Comparison of ENCODE assay signal across 23 mouse cellular contexts in genomic region chr5:118623797-118624196, GRCm38 (mm10).
DNase-seq lines count a peak whose midpoint lies in the region; ATAC-seq and TF ChIP-seq lines count a peak whose summit lies in the region.
"Had no signal": no experiment of that assay in that cellular context is flagged by ENCODE, and none has a peak within 500 bp of the region (broad histone marks: within the 10 kb centered on the region; RNA-seq: fewer than 3 reads in every experiment).

No protein-coding gene starts in this region.

- H3K36me3 ChIP-seq in lung, postnatal 0 days (ENCODE audit: insufficient read depth, low read length) = no peaks in the 10 kb centered on the region
- H3K36me3 ChIP-seq in forebrain, embryonic 10.5 days (replicated peaks) = no peaks in the 10 kb centered on the region
- H3K36me3 ChIP-seq: embryonic facial prominence, embryonic 13.5 days; heart, embryonic 10.5 days; hindbrain, embryonic 12.5 days had no signal

- TF ChIP-seq EP300 in lung, postnatal 0 days (IDR thresholded peaks at IDR 0.05) = no peak

- H3K9me3 ChIP-seq in lung, postnatal 0 days (ENCODE audit: low read length) = no peaks in the 10 kb centered on the region
- no peaks in the 10 kb centered on the region for H3K9me3 ChIP-seq in forebrain, embryonic 10.5 days
- H3K9me3 ChIP-seq: embryonic facial prominence, embryonic 13.5 days; heart, embryonic 10.5 days; hindbrain, embryonic 12.5 days had no signal

- no peaks in the 10 kb centered on the region for H3K27me3 ChIP-seq in lung, postnatal 0 days (replicated peaks; ENCODE audit: insufficient read depth, low read length)
- H3K27me3 ChIP-seq in forebrain, embryonic 10.5 days (ENCODE audit: poor library complexity, severe bottlenecking) = no peaks in the 10 kb centered on the region
- H3K27me3 ChIP-seq: embryonic facial prominence, embryonic 13.5 days; hindbrain, embryonic 12.5 days had no signal

- H3K27ac ChIP-seq in lung, postnatal 0 days (ENCODE audit: low read length) = no peak overlapping the region
- H3K27ac ChIP-seq in forebrain, embryonic 10.5 days = no peak overlapping the region
- H3K27ac ChIP-seq: embryonic facial prominence, embryonic 13.5 days; gastrocnemius, adult 2 months; heart, embryonic 10.5 days; hindbrain, embryonic 12.5 days had no signal

- no peak overlapping the region for H3K4me2 ChIP-seq in lung, postnatal 0 days (replicated peaks; ENCODE audit: low read depth, low read length)
- H3K4me2 ChIP-seq: embryonic facial prominence, embryonic 13.5 days; hindbrain, embryonic 12.5 days had no signal

- no peak for TF ChIP-seq CTCF in lung, postnatal 0 days (IDR thresholded peaks at IDR 0.05)
- no peak for TF ChIP-seq CTCF in lung, adult 2 months (IDR thresholded peaks at IDR 0.05; ENCODE audit: insufficient read depth, low read length)

- peak; percentile 55 for DNase-seq in cerebellum, adult 9-10 months
- no peak for DNase-seq in cerebellum, postnatal 10 days
- peak; percentile 25 for DNase-seq in lung, postnatal 0 days (ENCODE audit: low spot score)
- no peak for DNase-seq in lung, adult 2 months
- DNase-seq in forelimb bud, embryonic 11.5 days (ENCODE audit: low read depth, low spot score) = peak; percentile 32
- DNase-seq in forebrain, embryonic 10.5 days (ENCODE audit: extremely low spot score, low spot score) = no peak
- no peak for DNase-seq in heart, adult 9 months (ENCODE audit: low spot score in 2 of 2)
- DNase-seq: adrenal gland, adult 2 months; adrenal gland, postnatal 25 days; cerebellum, adult 11 months; cerebellum, adult 8-10 months; cerebellum, postnatal 36 days; gastrocnemius, adult 2 months; gastrocnemius, postnatal 25 days; heart, postnatal 10 days; heart, postnatal 4 days had no signal

- H3K4me1 ChIP-seq in lung, postnatal 0 days (ENCODE audit: insufficient read depth, low read depth, low read length) = no peaks in the 10 kb centered on the region
- no peaks in the 10 kb centered on the region for H3K4me1 ChIP-seq in lung, adult 2 months (ENCODE audit: control insufficient read depth, insufficient read depth, low read length)
- peaks cover 33% of the 10 kb centered on the region for H3K4me1 ChIP-seq in forebrain, embryonic 10.5 days

- no peak overlapping the region for H3K9ac ChIP-seq in lung, postnatal 0 days (replicated peaks; ENCODE audit: low read depth)
- H3K9ac ChIP-seq: embryonic facial prominence, embryonic 13.5 days; hindbrain, embryonic 12.5 days had no signal

- no peak overlapping the region for H3K4me3 ChIP-seq in lung, postnatal 0 days (ENCODE audit: low read depth, low read length)
- no peak overlapping the region for H3K4me3 ChIP-seq in lung, adult 2 months (replicated peaks; ENCODE audit: extremely low read depth, low read depth, low read length)
- no peak overlapping the region for H3K4me3 ChIP-seq in forebrain, embryonic 10.5 days
- H3K4me3 ChIP-seq: embryonic facial prominence, embryonic 13.5 days; gastrocnemius, adult 2 months; heart, embryonic 10.5 days; hindbrain, embryonic 12.5 days had no signal

- TF ChIP-seq POLR2A in lung, adult 2 months (IDR thresholded peaks at IDR 0.05; ENCODE audit: borderline replicate concordance, extremely low read depth, low read depth, low read length) = no peak

- ATAC-seq in lung, postnatal 0 days = no peak
- ATAC-seq: forebrain, embryonic 16.5 days; hindbrain, embryonic 16.5 days; inflammation-experienced regulatory T-cells, adult 6 months; intestine, postnatal 0 days had no signal

- 54% methylated on average over 5 of the region's 5 CpGs for WGBS in lung, postnatal 0 days
- WGBS in lung, adult 2 months = 73% methylated on average over 5 of the region's 5 CpGs
- WGBS in forebrain, embryonic 10.5 days = 92% methylated on average over 5 of the region's 5 CpGs

Comparison
In these comparisons a context has a peak if more than half of its experiments do, and no peak if none do; other contexts are left out.
1. DNase-seq: peak in cerebellum, adult 9-10 months (single experiment), lung, postnatal 0 days (single experiment) and forelimb bud, embryonic 11.5 days (single experiment); none in cerebellum, postnatal 10 days (0 of 2), lung, adult 2 months (single experiment), forebrain, embryonic 10.5 days (single experiment) and heart, adult 9 months (0 of 2).